Mouse (Mus musculus) lung, embryonic 14.5 days (tissue): ENCODE results near the gene Zswim8. TPM values are rescaled to one million over a fixed set of nuclear protein-coding genes. Genes with fewer than 3 reads are reported as not detected.
A peak's percentile ranks its signal among the peaks of the same experiment; 100 is the strongest.

Experiments
- ATAC-seq: fragments of 200-750 bp; cut with Nextera tagmentation; 2 replicates; pipeline ENCODE4 v1.8.0; 2017; ENCODE audit warnings: mild to moderate bottlenecking, moderate TSS enrichment, moderate library complexity; ENCODE audit not compliant: insufficient read depth
- DNase-seq: peaks from one replicate; pipeline ENCODE4 v3.0.0-alpha.2; 2015
- H3K27ac ChIP-seq: fragments of 300-500 bp; sonication (generic); 2 replicates; pipeline ENCODE4 v1.5.1; 2014; ENCODE audit warnings: low read depth, mild to moderate bottlenecking, moderate library complexity
- H3K27me3 ChIP-seq: fragments of 300-500 bp; sonication (generic); 2 replicates; pipeline ENCODE4 v1.6.1; 2014; ENCODE audit warnings: low read length, control low read depth; ENCODE audit not compliant: insufficient read depth
- H3K36me3 ChIP-seq: fragments of 300-500 bp; sonication (generic); 2 replicates; pipeline ENCODE4 v1.6.1; 2014; ENCODE audit warnings: control low read depth; ENCODE audit not compliant: insufficient read depth
- H3K4me1 ChIP-seq: fragments of 300-500 bp; sonication (generic); 2 replicates; pipeline ENCODE4 v1.6.1; 2014; ENCODE audit warnings: antibody characterized with exemption, control low read depth; ENCODE audit not compliant: insufficient read depth
- H3K4me2 ChIP-seq: fragments of 300-500 bp; sonication (generic); 2 replicates; pipeline ENCODE4 v1.6.1; 2014; ENCODE audit warnings: mild to moderate bottlenecking
- H3K4me3 ChIP-seq: fragments of 300-500 bp; sonication (generic); 2 replicates; pipeline ENCODE4 v1.5.1; 2014; ENCODE audit warnings: low read depth, low read length
- H3K9ac ChIP-seq: fragments of 300-500 bp; sonication (generic); 2 replicates; pipeline ENCODE4 v1.6.1; 2014
- H3K9me3 ChIP-seq: fragments of 300-500 bp; sonication (generic); 2 replicates; pipeline ENCODE4 v1.6.1; 2016; ENCODE audit warnings: low read depth, low read length, control low read depth
- CTCF ChIP-seq: IDR thresholded peaks from 2 replicates; pipeline ENCODE4 v1.5.1; 2016; ENCODE audit warnings: antibody characterized with exemption, low read depth
- WGBS: fragments of 180-500 bp; shearing (Covaris S2); extraction: QIAGEN DNeasy Blood & Tissue Kit; methylation state at CpG from one replicate; pipeline ENCODE4 v1.1.7; 2014; 5-methylcytosine and 5-hydroxymethylcytosine counted together
- polyA plus RNA-seq: library from polyadenylated mRNA; unstranded; fragments of >200 nt; fragmentation: Nextera tagmentation; extraction: Ambion mirVana; gene quantifications from 2 replicates; pipeline ENCODE4 v1.2.1, GENCODE M21; 2014

Gene Zswim8
- polyA plus RNA-seq, 1 experiment from 2014 or later = 37.3 TPM

DNA sequence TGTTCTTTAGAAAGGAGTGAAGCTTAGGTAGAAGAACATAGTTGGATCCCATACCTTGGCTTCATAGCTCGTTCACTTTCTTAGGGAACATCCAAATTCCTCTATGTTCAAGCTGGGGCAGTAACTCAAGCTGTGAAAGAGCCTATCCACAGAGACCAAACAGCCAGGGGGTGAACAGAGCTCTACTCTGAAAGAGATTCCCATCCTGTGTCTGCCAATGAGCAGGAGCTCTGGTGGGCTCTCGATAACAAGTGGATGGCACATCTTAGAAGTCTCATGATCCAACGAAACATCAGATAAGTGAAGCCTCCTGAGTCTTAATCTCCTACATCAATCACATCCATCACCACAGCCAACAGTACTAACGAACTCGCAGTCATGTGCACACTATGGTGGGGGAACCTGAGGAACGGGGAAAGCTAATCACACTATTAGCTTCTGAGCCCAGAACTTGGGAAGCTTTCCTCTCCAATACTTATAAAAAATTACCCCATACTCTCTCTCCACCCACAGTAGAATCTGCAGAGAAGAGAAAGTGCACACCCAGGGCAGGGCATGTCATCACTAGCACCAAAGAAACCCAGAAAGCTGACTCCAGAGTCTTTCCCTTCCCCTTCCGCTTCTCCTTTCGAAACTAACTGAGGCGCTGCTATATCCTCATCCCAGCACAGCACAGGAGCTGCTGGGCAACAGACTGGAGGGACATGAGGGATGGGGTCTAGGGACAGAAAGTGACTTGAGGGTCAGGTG, 23.7 kb downstream of the Zswim8 start:
- no peak overlapping the region for H3K27ac ChIP-seq
- H3K9me3 ChIP-seq = no peaks in the 10 kb centered on the region
- DNase-seq (no peak), ATAC-seq (no peak)
- H3K36me3 ChIP-seq = peaks cover 73% of the 10 kb centered on the region
- H3K27me3 ChIP-seq = no peaks in the 10 kb centered on the region
- no peak overlapping the region for H3K4me3 ChIP-seq
- 78% methylated on average over 9 of the region's 9 CpGs for WGBS
- no peak for TF ChIP-seq CTCF
- peaks cover 4% of the 10 kb centered on the region; the same call in 1 of the 2 replicates for H3K4me1 ChIP-seq
- H3K4me2 ChIP-seq = no peak overlapping the region
- no peak overlapping the region for H3K9ac ChIP-seq

DNA sequence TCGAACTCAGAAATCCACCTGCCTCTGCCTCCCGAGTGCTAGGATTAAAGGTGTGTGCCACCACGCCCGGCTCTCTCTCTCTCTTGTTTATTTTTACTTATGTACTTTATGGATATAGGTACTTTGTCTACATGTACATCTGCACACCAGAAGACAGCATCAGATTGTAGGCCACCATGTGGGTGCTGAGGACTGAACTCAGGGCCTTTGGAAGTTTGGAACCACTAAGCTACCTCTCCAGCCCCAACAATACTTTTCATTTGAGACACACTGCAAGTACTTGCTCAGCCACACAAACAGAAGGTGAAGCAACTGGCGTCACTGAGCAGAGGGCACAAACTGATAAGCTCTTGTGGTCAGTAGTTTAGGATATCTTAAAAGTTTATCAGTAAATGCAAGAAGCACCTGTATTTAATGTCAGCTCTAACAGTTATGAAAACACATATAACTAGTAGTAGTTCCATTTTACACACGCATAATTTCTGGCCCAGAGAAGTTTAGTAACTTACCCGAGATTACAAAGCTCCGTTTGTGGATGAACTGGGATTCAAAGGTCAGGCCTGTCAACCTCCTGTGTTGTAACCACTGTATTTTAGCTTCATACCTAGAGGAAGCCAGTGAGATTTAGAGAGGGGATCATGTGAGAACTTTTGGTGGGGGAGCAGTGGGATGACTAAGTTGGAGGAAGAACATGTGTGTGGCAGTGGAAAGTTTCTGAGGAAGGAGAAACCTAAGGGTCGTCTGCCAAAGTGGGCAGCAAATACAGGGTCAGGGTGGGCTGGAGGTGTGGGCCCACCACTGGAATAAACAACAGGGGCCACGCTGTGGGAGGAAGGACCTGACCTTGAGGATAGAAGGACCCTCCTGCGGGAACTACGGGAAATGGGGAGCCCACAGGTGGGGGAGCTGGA, 25.9 kb downstream of the Zswim8 start:
- peaks cover 70% of the 10 kb centered on the region for H3K36me3 ChIP-seq

DNA sequence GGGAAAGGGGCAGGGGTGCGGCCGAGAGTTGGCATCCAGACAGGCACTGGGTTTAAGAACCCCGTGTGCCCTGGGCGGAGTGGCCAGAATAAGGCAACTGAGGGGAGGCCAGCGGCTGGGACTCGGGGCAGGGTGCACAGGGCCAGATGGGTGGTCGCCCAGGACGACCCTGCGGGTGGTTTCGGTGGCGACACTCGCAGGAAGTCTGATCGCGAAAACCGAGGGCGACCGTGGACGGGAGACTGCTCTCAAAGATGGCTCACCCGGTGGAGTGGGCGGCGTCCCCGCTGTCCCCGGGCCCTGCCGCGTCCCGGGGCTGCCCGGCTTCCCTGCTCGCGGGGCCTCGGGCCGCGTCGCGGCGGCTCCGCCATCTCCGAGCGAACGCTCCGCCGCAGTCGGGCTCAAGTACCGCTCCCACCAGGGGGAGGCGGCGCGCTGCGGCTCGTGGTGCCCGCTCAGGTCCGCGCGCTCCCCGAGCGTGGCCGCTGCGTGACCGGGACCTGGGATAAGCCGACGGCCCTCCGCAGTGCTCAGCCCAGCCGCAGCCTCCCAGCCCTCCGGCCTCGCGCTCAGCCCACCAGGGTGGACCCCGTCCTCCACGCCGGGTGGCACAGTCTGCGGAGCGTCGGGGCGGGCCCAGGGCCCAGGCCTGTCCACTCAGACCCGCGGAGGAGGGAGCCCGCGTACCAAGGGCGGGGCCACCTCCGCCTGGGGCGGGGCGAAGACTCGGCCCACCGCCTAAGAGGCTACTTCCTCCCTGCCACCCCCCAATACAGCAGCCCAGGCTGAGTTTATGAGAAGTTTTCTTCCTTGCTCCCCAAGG, 26.8 kb downstream of the Zswim8 start, which contains the start of gene Ndst2:
Ndst2 (minus strand) TSS at position 611 of the 823 bp plus-strand sequence.
- peaks cover 69% of the 10 kb centered on the region for H3K36me3 ChIP-seq
- TF ChIP-seq CTCF = no peak

More for the DNA sequence above, 25.9 kb downstream of the Zswim8 start:
- peak overlapping the region; percentile 65 for H3K4me2 ChIP-seq
- no peak for DNase-seq
- WGBS = 40% methylated on average over 12 of the region's 12 CpGs
- H3K9me3 ChIP-seq = no peaks in the 10 kb centered on the region
- ATAC-seq = no peak
- peak overlapping the region; percentile 88 for H3K9ac ChIP-seq
- peak overlapping the region; percentile 89 for H3K27ac ChIP-seq
- peaks cover 4% of the 10 kb centered on the region; the same call in 1 of the 2 replicates for H3K4me1 ChIP-seq
- peak overlapping the region; percentile 85 for H3K4me3 ChIP-seq
- no peak for TF ChIP-seq CTCF
- no peaks in the 10 kb centered on the region for H3K27me3 ChIP-seq

DNA sequence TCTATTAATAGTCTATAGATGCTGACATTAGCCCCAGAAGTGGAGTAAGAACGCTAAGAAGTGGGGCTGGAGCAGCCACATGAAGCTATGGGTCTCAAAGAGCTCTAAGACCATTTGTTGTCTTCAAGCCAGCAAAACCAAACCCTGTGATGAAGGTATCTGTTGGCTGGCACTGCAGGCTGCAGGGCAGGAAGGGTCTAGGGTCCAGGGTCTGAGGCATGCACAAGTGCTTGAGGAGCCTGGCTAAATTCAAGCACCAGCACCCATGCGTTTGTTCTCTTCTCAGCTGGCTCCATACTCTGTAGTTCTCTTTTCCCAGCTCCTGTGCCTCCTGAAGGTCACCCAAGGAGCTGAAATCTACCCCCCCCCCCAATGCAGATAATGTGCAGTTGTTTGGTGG, 27.7 kb downstream of the Zswim8 start:
- peak; percentile 13 for DNase-seq
- no peak for ATAC-seq

More for the DNA sequence above, 26.8 kb downstream of the Zswim8 start, which contains the start of gene Ndst2:
- H3K9ac ChIP-seq = peak within 1 kb of the TSS; percentile 88
- DNase-seq = peak; percentile 97
- peak; percentile 99 for ATAC-seq
- H3K9me3 ChIP-seq = no peaks in the 10 kb centered on the region
- H3K4me1 ChIP-seq = peaks cover 4% of the 10 kb centered on the region; the same call in 1 of the 2 replicates
- WGBS = under 1% methylated on average over 76 of the region's 81 CpGs
- no peaks in the 10 kb centered on the region for H3K27me3 ChIP-seq
- H3K4me3 ChIP-seq = peak within 1 kb of the TSS; percentile 85
- H3K4me2 ChIP-seq = peak within 1 kb of the TSS; percentile 65
- H3K27ac ChIP-seq = peak within 1 kb of the TSS; percentile 89

DNA sequence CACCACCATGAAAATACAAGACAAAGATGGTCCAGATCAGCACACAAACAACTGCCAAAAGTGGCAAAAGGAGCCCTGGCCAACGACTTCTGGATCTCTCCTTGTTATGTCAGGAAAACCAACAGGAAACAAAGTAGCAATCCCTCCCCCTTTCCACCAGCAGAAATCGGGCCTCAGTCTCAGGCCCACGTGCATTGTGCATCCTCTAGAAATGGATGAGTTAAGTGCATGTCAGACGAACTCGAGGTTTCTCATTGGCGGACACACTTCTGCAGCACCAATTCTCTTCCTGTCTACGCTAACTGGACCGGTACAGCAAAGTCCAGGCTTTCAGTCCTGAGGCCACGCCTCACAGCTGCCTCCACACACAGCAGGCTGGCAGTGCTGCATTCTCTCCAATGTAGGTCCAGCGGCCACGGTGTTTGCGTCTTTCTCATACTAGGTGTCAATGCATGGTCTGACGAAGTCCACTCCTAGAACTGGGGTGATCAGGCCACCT, 28.6 kb downstream of the Zswim8 start:
- H3K4me1 ChIP-seq = peaks cover 4% of the 10 kb centered on the region; the same call in 1 of the 2 replicates
- DNase-seq (no peak), ATAC-seq (no peak)
- no peak overlapping the region for H3K4me2 ChIP-seq
- H3K4me3 ChIP-seq = no peak overlapping the region
- peaks cover 69% of the 10 kb centered on the region for H3K36me3 ChIP-seq
- 81% methylated on average over 13 of the region's 13 CpGs for WGBS
- no peaks in the 10 kb centered on the region for H3K9me3 ChIP-seq
- TF ChIP-seq CTCF = no peak
- H3K9ac ChIP-seq = no peak overlapping the region
- no peak overlapping the region for H3K27ac ChIP-seq
- no peaks in the 10 kb centered on the region for H3K27me3 ChIP-seq

More for the DNA sequence above, 27.7 kb downstream of the Zswim8 start:
- H3K36me3 ChIP-seq = peaks cover 69% of the 10 kb centered on the region
- no peaks in the 10 kb centered on the region for H3K27me3 ChIP-seq
- no peak overlapping the region for H3K4me3 ChIP-seq
- H3K4me2 ChIP-seq = peak overlapping the region; percentile 65
- H3K9ac ChIP-seq = 0 out of 2 replicates have a peak overlapping the region, but pooled peaks have one; percentile 20
- 63% methylated on average over 2 of the region's 2 CpGs for WGBS
- H3K9me3 ChIP-seq = no peaks in the 10 kb centered on the region
- peak overlapping the region; percentile 89 for H3K27ac ChIP-seq
- peaks cover 4% of the 10 kb centered on the region; the same call in 1 of the 2 replicates for H3K4me1 ChIP-seq
- no peak for TF ChIP-seq CTCF

DNA sequence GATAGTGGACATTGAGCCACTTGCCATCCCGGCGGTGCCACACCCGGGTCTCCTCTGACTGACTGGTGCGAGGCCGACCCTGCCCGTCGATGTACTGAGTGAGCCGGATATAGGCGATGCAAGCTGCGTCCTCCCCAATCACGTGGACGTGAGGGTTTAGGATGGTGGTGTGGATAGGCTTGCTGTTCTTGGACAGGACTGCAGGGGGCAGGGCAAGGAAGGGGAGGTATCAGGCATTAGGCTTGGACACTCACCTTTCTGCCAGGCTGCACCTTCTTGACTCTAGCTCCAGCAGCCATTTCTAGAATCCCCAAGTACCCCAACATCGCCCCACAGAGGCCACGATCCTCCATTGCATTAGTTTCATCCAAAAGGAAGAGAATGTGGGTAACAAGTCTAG, 30.0 kb downstream of the Zswim8 start:
- H3K4me3 ChIP-seq = no peak overlapping the region
- H3K36me3 ChIP-seq = peaks cover 71% of the 10 kb centered on the region
- no peaks in the 10 kb centered on the region for H3K27me3 ChIP-seq
- peak; percentile 83 for TF ChIP-seq CTCF
- no peak overlapping the region for H3K9ac ChIP-seq
- no peaks in the 10 kb centered on the region for H3K9me3 ChIP-seq
- no peak overlapping the region for H3K27ac ChIP-seq
- peaks cover 4% of the 10 kb centered on the region; the same call in 1 of the 2 replicates for H3K4me1 ChIP-seq
- DNase-seq (peak; percentile 50), ATAC-seq (no peak)
- WGBS = 34% methylated on average over 14 of the region's 14 CpGs
- no peak overlapping the region for H3K4me2 ChIP-seq
